Mouse (Mus musculus): ENCODE measurements at regions not wholly inside any gene's neighbourhood (a gene's known extent, or its start where the extent isn't known, plus 50 kb on each side); places are given as distances from the start of the nearest gene placed in this dataset.

DNA sequence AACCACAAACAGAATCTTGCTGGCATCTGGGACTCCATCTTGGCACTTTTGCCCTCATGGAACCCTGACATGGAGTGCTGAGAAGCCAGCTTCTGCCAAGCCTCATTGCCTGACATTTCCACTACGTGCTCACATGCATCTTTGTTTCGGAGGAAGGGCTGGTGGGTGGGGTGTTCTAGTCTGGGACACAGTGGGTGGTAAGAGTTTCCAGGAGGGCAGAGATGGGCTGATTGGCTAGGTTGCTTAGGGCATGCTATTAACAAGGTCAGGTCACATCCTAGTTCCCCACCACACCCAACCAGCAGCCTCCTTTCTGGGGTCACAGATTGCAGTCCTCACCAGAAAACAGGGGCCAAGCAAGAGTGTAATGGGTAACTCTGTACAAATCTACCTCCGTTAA lies 374.3 kb upstream of the Tnp1 start:
- TF ChIP-seq CTCF (IDR thresholded peaks at IDR 0.05; ENCODE audit: control insufficient read depth, insufficient read depth, insufficient read length) (no peak), MYOG (IDR thresholded peaks at IDR 0.05; ENCODE audit: control insufficient read depth, extremely low read depth, insufficient read length) (no peak), MYOD1 (IDR thresholded peaks at IDR 0.05; ENCODE audit: control insufficient read depth, insufficient read length, low read depth) (no peak), CEBPB (IDR thresholded peaks at IDR 0.05; ENCODE audit: low read depth) (no peak), USF1 (IDR thresholded peaks at IDR 0.05; ENCODE audit: low read depth) (no peak), MAX (IDR thresholded peaks at IDR 0.05) (no peak), FOSL1 (IDR thresholded peaks at IDR 0.05; ENCODE audit: insufficient read depth, low read length, poor library complexity, severe bottlenecking) (no peak)

All from C2C12 (cell line).